Mouse (Mus musculus): ENCODE results near the gene Nkx2-3.

The Nkx2-3 gene

GRCm38 (mm10) chr19:43619916-43620479 lies 7.9 kb downstream of the Nkx2-3 start:
- no peak for DNase-seq

- DNase-seq: peak; percentile 74 to 80
These were observed 11.8 kb downstream of the Nkx2-3 start for GRCm38 (mm10) chr19:43623913-43624312.

GRCm38 (mm10) chr19:43626160-43626559 lies 14.0 kb downstream of the Nkx2-3 start:
- no peak for DNase-seq

GRCm38 (mm10) chr19:43627345-43627744 lies 15.2 kb downstream of the Nkx2-3 start:
- no peak for DNase-seq

- DNase-seq: no peak
These were observed 17.0 kb downstream of the Nkx2-3 start for GRCm38 (mm10) chr19:43629088-43629487.

- peak; percentile 70 to 86 for DNase-seq
These were observed 18.5 kb downstream of the Nkx2-3 start for GRCm38 (mm10) chr19:43630466-43631251.

- no peak for DNase-seq
These were observed 29.7 kb downstream of the Nkx2-3 start for GRCm38 (mm10) chr19:43641833-43642232.

- no peak for DNase-seq
These were observed 30.7 kb downstream of the Nkx2-3 start for GRCm38 (mm10) chr19:43642843-43643242.

- DNase-seq: no peak
These were observed 33.4 kb downstream of the Nkx2-3 start for GRCm38 (mm10) chr19:43645508-43645907.

- DNase-seq: no peak
These were observed 34.7 kb downstream of the Nkx2-3 start for GRCm38 (mm10) chr19:43646852-43647251.

GRCm38 (mm10) chr19:43647261-43647660 lies 35.1 kb downstream of the Nkx2-3 start:
- no peak for DNase-seq

- no peak for DNase-seq
These were observed 36.2 kb downstream of the Nkx2-3 start for GRCm38 (mm10) chr19:43648343-43648742.

GRCm38 (mm10) chr19:43651241-43651785 lies 39.2 kb downstream of the Nkx2-3 start:
- no peak for DNase-seq

GRCm38 (mm10) chr19:43655735-43656492 lies 43.8 kb downstream of the Nkx2-3 start:
- peak; percentile 34 to 58 for DNase-seq

GRCm38 (mm10) chr19:43659632-43660031 lies 47.5 kb downstream of the Nkx2-3 start:
- DNase-seq: no peak

- DNase-seq: no peak
These were observed 48.6 kb downstream of the Nkx2-3 start for GRCm38 (mm10) chr19:43660774-43661173.

GRCm38 (mm10) chr19:43662176-43662967 lies 50.2 kb downstream of the Nkx2-3 start:
- peak; percentile 46 to 61 for DNase-seq

- DNase-seq: no peak
These were observed 51.3 kb downstream of the Nkx2-3 start for GRCm38 (mm10) chr19:43663471-43663870.

Measured in kidney, adult 8-10 months (tissue).